Mouse (Mus musculus) gastrocnemius, postnatal 14 days (tissue): ENCODE measurements at regions not wholly inside any gene's neighbourhood (a gene's known extent, or its start where the extent isn't known, plus 50 kb on each side); places are given as distances from the start of the nearest gene placed in this dataset.

Source experiments
- DNase-seq: peaks from one replicate; pipeline ENCODE4 v3.0.0; 2021; ENCODE audit warnings: mixed read lengths
- intact Hi-C: fragments of 180-260 bp; cut with DNase I; formaldehyde crosslinking; loops from one replicate; pipeline ENCODE4 v1.15.1; 2025; ENCODE audit warnings: low total_unique reads

DNA sequence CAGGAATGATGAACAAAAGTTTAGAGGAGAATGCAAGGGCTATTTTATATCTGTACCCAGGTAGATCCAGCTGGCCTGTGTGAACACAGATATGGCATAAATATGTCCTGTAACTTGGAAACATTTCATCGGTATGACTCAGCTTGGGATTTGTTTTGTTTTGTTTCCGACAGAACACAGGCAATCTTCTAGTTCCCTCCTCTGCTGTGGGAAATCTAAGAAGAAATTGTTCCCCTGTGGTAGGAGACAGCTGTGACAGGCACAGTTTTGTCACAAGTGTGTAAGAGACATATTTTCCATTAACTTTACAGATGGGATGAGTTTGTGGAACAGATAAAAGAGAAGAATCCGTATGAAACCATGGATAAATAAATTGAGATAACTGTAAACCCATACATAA is 687.0 kb downstream of the Tpm3-rs7 start:
- intact Hi-C loops, result no loop called here
- DNase-seq, result no peak

DNA sequence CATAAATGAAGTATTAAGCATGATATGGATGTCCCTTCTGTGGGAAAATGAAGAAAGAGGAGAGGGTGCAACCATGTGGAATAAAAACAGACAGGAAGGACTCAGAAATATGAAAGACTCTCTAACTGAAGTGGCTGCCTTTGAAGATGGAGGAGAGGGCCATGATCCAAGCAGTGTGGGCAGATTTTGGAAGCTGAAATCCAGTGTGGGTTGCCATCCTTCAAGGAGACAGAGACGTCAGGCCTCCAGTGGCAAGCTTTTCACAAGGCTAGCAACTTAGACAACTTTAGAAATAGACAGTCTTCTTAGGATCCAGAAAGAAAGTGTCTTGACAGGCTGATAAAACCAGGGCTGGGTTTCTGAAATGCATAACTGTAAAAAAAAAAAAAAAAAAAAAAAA is 688.0 kb downstream of the Tpm3-rs7 start:
- DNase-seq, result no peak
- intact Hi-C loops, result no loop called here

- intact Hi-C loops, result no loop called here
- DNase-seq, result no peak
Measured at GRCm38 (mm10) chr14:114037063-114037462, 722.7 kb downstream of the Tpm3-rs7 start.

DNA sequence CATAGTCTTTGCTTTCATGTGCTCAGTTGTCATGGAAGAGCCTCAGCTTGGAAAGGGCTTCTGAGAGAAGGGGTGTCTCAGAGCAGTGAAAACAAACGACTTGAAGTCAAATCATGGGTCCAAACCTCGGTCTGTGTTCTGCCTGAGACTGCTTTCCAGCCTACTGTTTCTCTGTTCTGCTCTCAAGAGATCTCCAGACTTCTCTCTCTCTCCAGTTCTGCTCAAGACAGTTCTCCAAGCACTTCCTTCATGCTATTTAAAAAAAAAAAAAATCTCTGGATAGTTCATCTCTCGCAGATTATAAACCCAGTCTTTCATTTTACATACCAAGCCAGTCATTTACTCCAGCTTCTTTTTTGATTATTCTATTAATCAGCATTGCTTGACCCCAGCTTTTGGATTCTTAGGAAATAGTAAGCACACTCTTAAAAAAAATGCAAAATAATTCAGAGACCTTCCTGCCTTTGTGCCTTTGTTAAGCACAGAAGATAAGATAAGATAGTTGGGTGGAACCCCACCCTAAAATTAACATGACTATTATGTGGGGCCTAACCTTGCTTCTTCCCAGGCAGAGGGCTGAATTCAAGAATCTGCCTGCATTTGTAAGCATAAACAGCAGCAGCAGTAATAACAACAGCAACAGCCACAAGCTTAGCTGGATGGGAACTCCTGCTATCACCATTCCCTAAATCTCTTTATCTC is 724.4 kb downstream of the Tpm3-rs7 start:
- intact Hi-C loops, result no loop called here
- no peak for DNase-seq

DNA sequence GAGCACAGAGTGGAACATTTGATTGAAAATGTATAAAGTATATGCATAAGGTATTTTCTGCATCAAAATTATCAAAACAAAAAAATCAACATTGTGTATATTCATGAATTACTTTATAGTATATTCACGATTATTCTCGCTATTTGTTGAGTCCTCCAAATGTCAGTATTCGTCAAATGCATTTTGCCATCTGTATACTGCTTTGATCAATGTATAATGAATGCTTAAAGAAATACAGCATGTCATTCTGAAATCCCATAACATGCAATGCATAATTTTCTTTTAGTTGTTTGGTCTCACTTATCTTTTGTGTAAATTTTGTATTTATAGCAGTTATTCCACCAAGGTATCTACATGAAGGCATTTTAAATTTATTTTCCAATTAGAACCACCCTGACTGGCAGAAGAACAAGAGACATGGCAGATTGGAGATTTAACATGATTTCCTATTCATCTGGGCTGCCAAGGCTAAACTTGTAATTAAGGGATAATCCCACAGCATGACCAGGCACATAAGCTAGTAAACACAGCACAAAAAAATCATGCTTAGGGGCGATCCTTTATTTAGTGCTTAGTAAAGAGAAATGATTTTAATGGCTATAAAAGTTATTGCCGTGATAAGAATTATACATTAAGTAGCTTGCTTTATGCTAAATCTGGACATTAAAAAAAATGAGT is 739.3 kb downstream of the Tpm3-rs7 start:
- intact Hi-C loops, result no loop called here
- no peak for DNase-seq

- intact Hi-C loops, result no loop called here
- DNase-seq, result no peak
Measured at GRCm38 (mm10) chr14:114061347-114061746, 746.9 kb downstream of the Tpm3-rs7 start.

DNA sequence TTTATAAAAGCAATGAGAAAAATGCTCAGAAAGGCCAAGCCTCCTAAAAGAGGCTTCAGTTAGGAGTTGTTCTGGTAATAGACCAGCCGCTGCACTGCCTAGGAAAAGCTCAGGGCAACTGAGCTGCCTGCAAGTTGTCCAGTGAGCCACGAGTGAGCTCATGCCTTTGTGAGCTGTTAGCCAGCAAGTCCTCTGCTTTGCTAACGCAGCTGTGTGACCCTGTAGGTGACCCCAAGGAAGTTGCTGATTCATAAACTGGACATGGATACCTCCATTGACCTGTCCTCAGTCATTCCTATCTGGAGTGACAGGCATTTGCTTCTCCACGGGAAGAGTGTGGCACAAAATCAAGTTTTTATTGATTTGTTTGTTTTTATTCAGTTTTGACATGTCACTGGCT is 748.2 kb downstream of the Tpm3-rs7 start:
- peak; percentile 4 for DNase-seq
- intact Hi-C loops, result no loop called here

DNA sequence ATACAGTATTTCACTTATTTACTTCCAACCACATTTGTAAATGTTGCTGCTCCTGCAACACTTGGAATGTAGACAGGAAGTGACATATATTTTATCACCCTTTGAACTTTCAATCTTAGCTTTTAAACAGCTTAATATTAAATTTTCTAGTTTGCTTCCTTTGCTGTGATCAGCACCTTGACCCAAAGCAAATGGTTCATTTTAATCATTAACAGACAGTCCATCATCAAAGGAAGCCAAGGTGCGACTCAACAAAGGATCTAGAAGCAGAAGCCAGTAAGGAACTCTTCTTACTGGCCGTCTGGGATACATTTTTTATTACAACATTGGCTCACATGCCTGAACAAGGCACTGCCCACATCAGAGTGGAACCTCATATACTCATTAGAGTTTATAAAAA is 758.8 kb downstream of the Tpm3-rs7 start:
- no peak for DNase-seq
- intact Hi-C loops, result no loop called here

DNA sequence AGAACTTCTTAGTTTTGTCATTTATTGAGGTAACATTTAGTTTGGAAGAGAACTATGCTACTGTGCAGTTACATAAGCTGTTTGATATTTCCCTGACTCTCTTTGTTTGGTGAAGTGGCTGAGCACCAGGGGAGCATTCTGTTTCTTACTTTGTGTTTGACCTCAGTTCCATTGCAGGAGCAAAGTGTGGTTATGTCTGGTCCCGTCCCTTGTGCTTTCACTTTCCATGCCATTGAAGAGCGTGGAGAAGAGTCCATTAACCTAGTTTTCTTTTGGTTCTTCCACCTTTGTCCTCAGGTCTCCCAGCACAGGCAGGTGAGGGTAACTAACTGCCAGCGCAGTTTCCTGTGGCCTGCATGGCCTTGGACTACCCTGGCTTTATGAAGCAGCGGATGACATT is 759.6 kb downstream of the Tpm3-rs7 start:
- intact Hi-C loops, result no loop called here
- no peak for DNase-seq

DNA sequence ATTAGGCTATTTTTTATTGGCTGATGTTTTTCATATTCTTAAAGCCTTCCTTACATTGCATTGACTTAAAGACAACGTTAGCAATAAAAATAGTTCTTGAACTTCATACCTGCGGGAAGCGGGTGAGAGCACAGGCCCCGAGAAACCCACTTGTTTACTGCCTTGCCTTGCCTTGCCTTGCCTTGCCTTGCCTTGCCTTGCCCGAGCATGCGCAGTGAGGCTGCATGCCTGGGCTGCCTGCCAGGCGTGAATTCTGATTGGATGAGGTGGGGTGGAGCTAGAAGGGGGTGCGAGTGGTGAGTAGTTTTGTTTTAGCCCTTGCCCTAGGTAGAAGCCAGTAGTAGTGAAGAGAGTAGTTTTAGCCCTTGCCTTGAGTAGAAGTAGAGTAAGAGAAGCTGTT is 792.4 kb downstream of the Tpm3-rs7 start:
- intact Hi-C loops, result no loop called here
- no peak for DNase-seq

DNA sequence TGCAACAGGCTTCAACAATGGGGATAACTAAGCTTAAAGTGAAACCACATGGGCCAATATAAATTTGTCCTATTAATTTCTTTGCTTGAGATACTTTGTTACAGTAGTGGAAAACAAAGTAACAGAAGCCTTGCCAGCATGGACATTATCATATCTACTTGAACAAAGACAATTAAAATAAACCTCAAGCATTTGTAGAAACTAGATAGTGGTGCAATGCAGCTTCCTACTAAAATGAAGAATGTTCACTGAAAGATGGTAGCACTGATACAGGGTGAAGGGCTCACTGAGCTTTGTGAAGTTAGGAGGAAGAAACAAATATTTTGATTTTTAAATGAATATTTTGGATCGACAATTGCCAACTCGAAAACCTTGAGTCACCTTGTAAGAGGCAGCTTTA is 814.1 kb downstream of the Tpm3-rs7 start:
- DNase-seq, result no peak

GRCm38 (mm10) chr14:114166005-114166404 is 851.6 kb downstream of the Tpm3-rs7 start:
- intact Hi-C loops, result no loop called here

More for the DNA sequence above, 814.1 kb downstream of the Tpm3-rs7 start:
- intact Hi-C loops, result no loop called here

DNA sequence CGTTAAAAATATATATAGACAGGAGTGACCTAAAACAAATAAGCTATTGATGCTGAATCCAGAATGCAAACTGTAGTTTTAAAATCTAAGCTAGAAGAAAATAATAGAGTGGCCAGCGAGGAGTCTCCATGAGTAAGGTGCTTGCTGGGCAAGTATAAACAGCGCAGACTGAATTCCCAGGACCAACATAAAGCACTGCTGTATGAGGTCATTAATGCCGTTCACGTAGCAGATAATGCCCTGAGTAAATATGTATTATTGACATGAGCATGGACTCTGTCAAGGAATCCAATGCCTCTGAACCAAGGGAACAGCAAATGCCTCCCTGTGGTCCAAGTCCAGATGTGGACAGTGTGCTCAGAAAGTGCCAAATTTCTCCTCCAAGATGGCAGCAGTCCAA is 876.4 kb upstream of the Gpc5 start:
- no peak for DNase-seq
- intact Hi-C loops, result no loop called here

More at GRCm38 (mm10) chr14:114166005-114166404, 851.6 kb downstream of the Tpm3-rs7 start:
- DNase-seq, result no peak

DNA sequence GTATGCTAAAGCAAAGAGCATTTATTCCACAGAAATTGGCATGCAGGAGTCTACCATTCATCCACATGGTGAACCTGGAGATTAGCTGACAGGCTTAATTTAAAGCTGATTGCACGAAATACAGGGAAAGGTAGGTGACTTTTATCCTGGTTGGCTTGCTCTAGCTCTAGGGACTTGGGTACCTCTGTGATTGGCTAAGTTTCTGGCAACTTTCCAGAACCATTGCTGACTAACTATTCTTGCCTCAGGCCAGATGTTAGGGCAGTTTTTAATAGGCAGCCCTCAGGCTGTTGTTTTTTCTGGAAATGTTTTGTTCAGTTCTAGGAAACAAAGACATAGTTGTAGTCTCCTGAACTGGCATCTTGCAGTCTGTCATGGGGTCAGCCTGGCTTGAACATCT is 871.1 kb upstream of the Gpc5 start:
- no peak for DNase-seq
- intact Hi-C loops, result no loop called here

DNA sequence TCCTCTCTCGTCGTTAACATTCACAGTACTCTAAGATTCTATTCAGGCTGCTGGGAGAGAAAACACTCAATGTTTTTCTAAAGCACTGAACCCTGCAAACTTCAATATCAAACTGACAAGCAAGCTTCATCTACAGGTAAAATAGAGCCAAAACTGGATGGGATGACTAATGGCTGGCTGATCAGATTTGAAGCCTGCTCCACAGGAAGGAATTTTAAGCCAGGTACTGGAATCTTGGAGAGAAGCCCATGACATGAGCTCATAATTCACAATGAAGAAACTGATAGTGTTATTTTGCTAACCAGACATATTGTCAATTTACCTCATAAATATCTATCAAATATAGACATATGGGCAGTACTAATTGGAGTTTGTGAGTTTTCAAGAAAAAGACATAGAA is 861.3 kb upstream of the Gpc5 start:
- no peak for DNase-seq
- intact Hi-C loops, result no loop called here

DNA sequence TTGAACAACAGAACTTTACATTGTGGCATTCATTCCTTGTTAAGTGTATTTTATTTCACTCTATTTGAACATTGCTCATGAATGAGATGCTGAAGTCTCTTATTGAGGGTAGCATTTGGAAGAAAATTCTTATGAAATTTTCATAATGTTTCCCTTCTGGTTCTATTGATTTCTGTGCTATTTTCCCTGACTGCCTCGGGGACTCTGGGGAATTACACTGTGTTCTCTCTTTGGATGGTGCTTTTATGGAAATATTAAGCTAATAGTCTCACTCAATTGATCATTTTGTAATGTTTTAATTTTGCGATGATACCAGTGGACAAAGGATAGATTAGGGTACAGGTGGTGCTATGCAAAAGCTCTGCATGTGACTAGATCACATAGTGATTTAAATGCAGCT is 837.0 kb upstream of the Gpc5 start:
- no peak for DNase-seq
- intact Hi-C loops, result no loop called here

DNA sequence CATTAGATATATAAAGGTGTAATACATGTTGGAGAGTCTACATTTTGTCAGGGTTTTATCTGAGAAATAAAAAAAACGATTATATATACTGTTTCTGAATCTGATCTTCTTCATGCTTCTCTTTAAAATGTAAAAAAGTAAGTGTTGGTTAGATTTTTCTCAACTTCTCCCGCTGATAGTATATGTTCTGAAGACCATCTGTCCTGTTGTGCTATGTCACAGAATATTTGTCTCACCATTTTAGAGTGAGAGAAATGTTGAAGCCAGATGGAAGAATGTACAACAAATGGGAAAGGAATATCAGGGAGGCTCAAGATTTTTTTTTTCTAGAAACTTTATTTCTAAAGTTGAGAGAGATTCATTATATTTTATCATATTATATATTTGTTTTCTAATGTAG is 830.4 kb upstream of the Gpc5 start:
- intact Hi-C loops, result no loop called here
- DNase-seq, result no peak

- intact Hi-C loops, result no loop called here
- DNase-seq, result no peak
Measured at GRCm38 (mm10) chr14:114300611-114301010, 791.4 kb upstream of the Gpc5 start.

DNA sequence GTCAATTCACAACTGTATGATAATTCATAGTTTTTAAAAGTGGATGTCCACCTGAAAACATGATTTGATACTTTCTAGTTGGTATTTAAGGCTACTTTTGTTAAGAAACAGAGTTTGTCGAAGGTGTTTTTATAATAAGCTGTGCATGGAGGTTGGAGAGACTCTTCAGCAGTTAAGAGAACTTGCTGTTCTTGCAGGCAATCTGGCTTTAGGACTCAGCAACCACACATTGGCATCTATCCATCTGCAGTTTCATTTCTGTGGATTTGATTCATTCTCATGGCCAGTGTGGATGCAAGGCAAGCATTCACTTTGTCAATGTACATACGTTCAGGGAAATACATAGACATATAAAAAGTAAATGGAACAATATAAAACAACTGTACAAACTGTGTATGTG is 784.5 kb upstream of the Gpc5 start:
- intact Hi-C loops, result no loop called here
- DNase-seq, result no peak

DNA sequence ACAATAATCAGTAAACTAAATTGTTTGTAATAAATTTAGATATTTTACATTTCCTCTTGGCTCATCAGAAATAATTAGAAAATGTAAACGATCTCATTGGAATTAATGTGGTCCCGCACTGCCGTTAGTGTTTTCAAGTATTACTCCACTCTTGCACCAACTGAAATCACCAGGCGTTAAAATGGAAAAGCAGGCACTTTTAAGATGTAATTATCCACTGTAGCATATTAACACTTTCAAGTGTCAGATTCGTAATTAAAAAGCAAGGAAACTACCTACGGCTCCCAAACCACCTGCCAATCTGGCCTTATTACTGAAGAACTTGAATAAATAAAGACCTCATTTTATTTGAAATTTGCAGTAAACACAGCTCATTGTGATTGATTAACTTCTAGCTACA is 759.4 kb upstream of the Gpc5 start:
- intact Hi-C loops, result no loop called here
- DNase-seq, result no peak

- intact Hi-C loops, result no loop called here
- no peak for DNase-seq
Measured at GRCm38 (mm10) chr14:114349345-114349744, 742.7 kb upstream of the Gpc5 start.
